Mouse (Mus musculus) hindbrain, embryonic 13.5 days (tissue): ENCODE results near the gene Serpina7. TPM values are rescaled to one million over a fixed set of nuclear protein-coding genes. Genes with fewer than 3 reads are reported as not detected.

Source experiments
- ATAC-seq: fragments of 200-750 bp; cut with Nextera tagmentation; 2 replicates; pipeline ENCODE4 v1.8.0; 2017; ENCODE audit warnings: moderate TSS enrichment; ENCODE audit not compliant: low FRiP score
- H3K27ac ChIP-seq: fragments of 300-500 bp; sonication (generic); 2 replicates; pipeline ENCODE4 v1.5.1; 2015; ENCODE audit warnings: inconsistent platforms, mild to moderate bottlenecking, moderate library complexity
- H3K27me3 ChIP-seq: fragments of 300-500 bp; sonication (generic); 2 replicates; pipeline ENCODE4 v1.6.1; 2015; ENCODE audit warnings: mild to moderate bottlenecking, inconsistent platforms
- H3K36me3 ChIP-seq: fragments of 300-500 bp; sonication (generic); 2 replicates; pipeline ENCODE4 v1.6.1; 2015; ENCODE audit warnings: mild to moderate bottlenecking, inconsistent platforms
- H3K4me1 ChIP-seq: fragments of 300-500 bp; sonication (generic); replicated peaks from 2 replicates; pipeline ENCODE4 v1.6.1; 2015; ENCODE audit warnings: inconsistent platforms
- H3K4me2 ChIP-seq: fragments of 300-500 bp; sonication (generic); 2 replicates; pipeline ENCODE4 v1.6.1; 2015; ENCODE audit warnings: inconsistent platforms, mild to moderate bottlenecking, moderate library complexity
- H3K4me3 ChIP-seq: fragments of 300-500 bp; sonication (generic); 2 replicates; pipeline ENCODE4 v1.5.1; 2015; ENCODE audit warnings: mild to moderate bottlenecking, inconsistent platforms
- H3K9ac ChIP-seq: fragments of 300-500 bp; sonication (generic); 2 replicates; pipeline ENCODE4 v1.6.1; 2015; ENCODE audit warnings: mild to moderate bottlenecking, inconsistent platforms
- H3K9me3 ChIP-seq: fragments of 300-500 bp; sonication (generic); 2 replicates; pipeline ENCODE4 v1.6.1; 2016; ENCODE audit warnings: inconsistent platforms
- WGBS: fragments of 180-500 bp; shearing (Covaris S2); methylation state at CpG from one replicate; pipeline ENCODE4 v1.1.7; 2015; 5-methylcytosine and 5-hydroxymethylcytosine counted together
- polyA plus RNA-seq: library from polyadenylated mRNA; unstranded; fragments of >200 nt; fragmentation: Nextera tagmentation; extraction: Ambion mirVana; gene quantifications from 2 replicates; pipeline ENCODE4 v1.2.1, GENCODE M21; 2015

The Serpina7 gene
- not detected in 2 replicates for polyA plus RNA-seq

DNA sequence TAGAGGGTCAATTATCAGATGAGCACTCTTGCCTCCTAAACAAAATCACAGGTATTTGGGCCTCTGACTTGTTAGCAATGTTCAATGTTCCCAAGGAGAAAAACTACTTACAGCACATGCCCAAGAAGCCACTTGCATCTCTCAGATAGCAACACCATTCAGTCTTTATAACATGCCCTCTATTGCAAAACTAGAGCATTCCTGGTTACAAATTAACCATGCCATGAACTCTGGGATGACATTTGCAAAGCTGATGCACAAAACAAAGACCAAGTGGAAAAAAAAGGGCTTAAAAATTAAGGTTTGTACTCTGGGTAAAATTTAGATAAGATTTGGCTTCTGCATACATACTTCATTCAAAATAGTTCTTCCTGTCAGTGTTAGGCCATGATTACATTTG, at the start of gene Serpina7:
Gene Serpina7 (minus strand): TSS at position 160 of the 400 bp plus-strand sequence.
- no peaks in the 10 kb centered on the region for H3K4me1 ChIP-seq

DNA sequence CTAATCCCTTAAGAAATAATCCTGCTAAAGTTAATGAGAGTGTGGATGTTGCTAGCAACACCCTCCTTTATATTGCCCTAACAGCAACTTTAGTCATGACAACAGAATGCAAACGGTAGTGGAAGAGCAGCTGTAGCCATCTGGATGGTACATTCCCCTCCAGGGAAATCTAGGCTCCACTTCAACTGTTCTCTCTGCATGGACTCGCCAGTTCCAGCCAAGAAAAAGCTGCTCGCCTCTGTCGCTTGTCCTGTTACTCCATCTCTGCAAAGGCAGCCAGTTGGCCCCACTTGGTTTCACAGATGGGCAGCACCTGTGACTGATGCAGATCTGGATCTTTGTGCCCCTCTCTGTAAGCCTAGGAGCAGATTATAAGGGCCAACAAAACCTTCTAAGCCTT, 49.0 kb upstream of the Serpina7 start:
- Histone ChIP-seq H3K9ac (no peak overlapping the region), H3K36me3 (no peaks in the 10 kb centered on the region), H3K27ac (no peak overlapping the region), H3K4me3 (no peak overlapping the region), H3K27me3 (no peaks in the 10 kb centered on the region), H3K9me3 (no peaks in the 10 kb centered on the region), H3K4me1 (no peaks in the 10 kb centered on the region), H3K4me2 (no peak overlapping the region)
- ATAC-seq = no peak
- WGBS = 56% methylated on average over 4 of the region's 4 CpGs

More for the DNA sequence above, at the start of gene Serpina7:
- no peak within 1 kb of the TSS for H3K27ac ChIP-seq
- no peak within 1 kb of the TSS for H3K4me2 ChIP-seq
- no peaks in the 10 kb centered on the region for H3K36me3 ChIP-seq
- no peak within 1 kb of the TSS for H3K4me3 ChIP-seq
- no peak for ATAC-seq
- H3K27me3 ChIP-seq = no peaks in the 10 kb centered on the region
- H3K9me3 ChIP-seq = no peaks in the 10 kb centered on the region
- no peak within 1 kb of the TSS for H3K9ac ChIP-seq

- Histone ChIP-seq H3K4me2 (no peak overlapping the region), H3K9ac (no peak overlapping the region), H3K4me3 (no peak overlapping the region), H3K4me1 (no peaks in the 10 kb centered on the region), H3K27me3 (no peaks in the 10 kb centered on the region), H3K27ac (no peak overlapping the region), H3K36me3 (no peaks in the 10 kb centered on the region), H3K9me3 (no peaks in the 10 kb centered on the region)
- ATAC-seq = no peak
- 58% methylated on average over 1 of the region's 1 CpGs for WGBS
Measured at GRCm38 (mm10) chrX:139097197-139097596, 12.2 kb upstream of the Serpina7 start.

- Histone ChIP-seq H3K4me3 (no peak within 1 kb of the TSS), H3K4me2 (no peak within 1 kb of the TSS), H3K27ac (no peak within 1 kb of the TSS), H3K27me3 (no peaks in the 10 kb centered on the region), H3K36me3 (no peaks in the 10 kb centered on the region), H3K9me3 (no peaks in the 10 kb centered on the region), H3K4me1 (no peaks in the 10 kb centered on the region), H3K9ac (no peak within 1 kb of the TSS)
- ATAC-seq = no peak
- 100% methylated on average over 1 of the region's 1 CpGs for WGBS
Measured at GRCm38 (mm10) chrX:139085943-139086342, 907 bp upstream of the Serpina7 start, which contains the start of gene 4930513O06Rik. TSS of gene 4930513O06Rik (plus strand) at chrX:139086243.

DNA sequence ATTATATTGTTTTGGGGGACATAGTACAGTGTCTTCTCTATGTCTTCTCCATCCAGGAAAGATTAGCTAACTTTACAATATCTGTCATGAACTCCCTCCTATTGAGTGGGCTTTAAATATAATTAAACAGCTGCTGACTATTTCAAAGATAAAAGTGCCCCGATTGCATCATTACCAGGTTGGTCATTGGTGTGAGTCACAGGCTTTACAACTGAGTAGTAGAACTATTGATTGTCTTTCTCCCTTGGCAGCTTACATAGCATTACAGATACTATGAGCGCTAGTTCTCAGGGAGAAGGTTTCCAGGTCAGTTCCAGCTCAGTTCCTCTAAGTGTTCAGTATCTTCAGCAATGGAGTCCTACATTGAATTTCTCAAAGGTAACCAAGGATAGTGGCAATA, 6.5 kb downstream of the Serpina7 start:
- H3K4me3 ChIP-seq = no peak overlapping the region
- no peak overlapping the region for H3K27ac ChIP-seq
- ATAC-seq = no peak
- H3K36me3 ChIP-seq = no peaks in the 10 kb centered on the region
- no peaks in the 10 kb centered on the region for H3K27me3 ChIP-seq
- no peak overlapping the region for H3K4me2 ChIP-seq
- no peak overlapping the region for H3K9ac ChIP-seq
- no peaks in the 10 kb centered on the region for H3K4me1 ChIP-seq
- 94% methylated on average over 2 of the region's 2 CpGs for WGBS
- no peaks in the 10 kb centered on the region for H3K9me3 ChIP-seq

GRCm38 (mm10) chrX:139064078-139064477, 21.0 kb downstream of the Serpina7 start:
- no peak overlapping the region for H3K4me2 ChIP-seq
- H3K9me3 ChIP-seq = no peaks in the 10 kb centered on the region
- H3K36me3 ChIP-seq = no peaks in the 10 kb centered on the region
- 85% methylated on average over 5 of the region's 5 CpGs for WGBS
- no peak overlapping the region for H3K27ac ChIP-seq
- H3K4me3 ChIP-seq = no peak overlapping the region
- H3K9ac ChIP-seq = no peak overlapping the region
- H3K27me3 ChIP-seq = no peaks in the 10 kb centered on the region
- no peaks in the 10 kb centered on the region for H3K4me1 ChIP-seq
- ATAC-seq = no peak

DNA sequence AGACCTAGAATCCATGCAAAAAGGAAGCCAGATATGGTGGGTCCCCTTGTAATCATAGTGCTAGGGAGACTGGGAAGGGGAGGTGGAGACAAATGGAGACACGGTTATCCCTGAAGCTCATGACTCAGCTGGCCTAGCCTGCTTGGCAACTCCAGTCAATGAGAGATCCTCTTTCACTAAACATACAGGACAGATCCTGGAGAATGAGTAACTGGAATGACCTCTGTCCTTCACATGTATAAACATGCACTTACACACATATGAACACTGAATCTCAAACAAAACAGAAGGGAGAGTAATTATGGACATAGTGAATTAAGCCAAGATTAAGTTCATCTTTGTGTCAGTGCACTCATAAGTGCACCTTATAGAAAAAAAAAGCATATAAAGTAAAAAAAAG, 31.9 kb downstream of the Serpina7 start:
- Histone ChIP-seq H3K4me1 (no peaks in the 10 kb centered on the region), H3K9ac (no peak overlapping the region), H3K27ac (no peak overlapping the region), H3K4me3 (no peak overlapping the region), H3K9me3 (no peaks in the 10 kb centered on the region), H3K36me3 (no peaks in the 10 kb centered on the region), H3K4me2 (no peak overlapping the region), H3K27me3 (no peaks in the 10 kb centered on the region)
- WGBS = 92% methylated on average over 1 of the region's 1 CpGs
- ATAC-seq = no peak

GRCm38 (mm10) chrX:139051976-139052375, 33.1 kb downstream of the Serpina7 start:
- Histone ChIP-seq H3K4me2 (no peak overlapping the region), H3K4me3 (no peak overlapping the region), H3K9ac (no peak overlapping the region), H3K4me1 (no peaks in the 10 kb centered on the region), H3K36me3 (no peaks in the 10 kb centered on the region), H3K27ac (no peak overlapping the region), H3K27me3 (no peaks in the 10 kb centered on the region), H3K9me3 (no peaks in the 10 kb centered on the region)
- no peak for ATAC-seq
- 88% methylated on average over 1 of the region's 1 CpGs for WGBS

- Histone ChIP-seq H3K9ac (no peak overlapping the region), H3K27ac (no peak overlapping the region), H3K9me3 (no peaks in the 10 kb centered on the region), H3K27me3 (no peaks in the 10 kb centered on the region), H3K4me2 (no peak overlapping the region), H3K36me3 (no peaks in the 10 kb centered on the region), H3K4me1 (no peaks in the 10 kb centered on the region), H3K4me3 (no peak overlapping the region)
- WGBS = 89% methylated on average over 1 of the region's 1 CpGs
- no peak for ATAC-seq
Measured at GRCm38 (mm10) chrX:139041148-139041547, 43.9 kb downstream of the Serpina7 start.

- Histone ChIP-seq H3K4me1 (no peaks in the 10 kb centered on the region), H3K27me3 (no peaks in the 10 kb centered on the region), H3K27ac (no peak overlapping the region), H3K9me3 (no peaks in the 10 kb centered on the region), H3K4me2 (no peak overlapping the region), H3K4me3 (no peak overlapping the region), H3K36me3 (no peaks in the 10 kb centered on the region), H3K9ac (no peak overlapping the region)
- no peak for ATAC-seq
- WGBS = 61% methylated on average over 2 of the region's 2 CpGs
Measured at GRCm38 (mm10) chrX:139039314-139039713, 45.7 kb downstream of the Serpina7 start.

GRCm38 (mm10) chrX:139037666-139038065, 47.4 kb downstream of the Serpina7 start:
- Histone ChIP-seq H3K4me3 (no peak overlapping the region), H3K27me3 (no peaks in the 10 kb centered on the region), H3K9me3 (no peaks in the 10 kb centered on the region), H3K9ac (no peak overlapping the region), H3K36me3 (no peaks in the 10 kb centered on the region), H3K4me1 (no peaks in the 10 kb centered on the region), H3K4me2 (no peak overlapping the region), H3K27ac (no peak overlapping the region)
- WGBS = 95% methylated on average over 1 of the region's 1 CpGs
- no peak for ATAC-seq
